Mouse (Mus musculus) myocyte (in vitro differentiated cells): ENCODE data around the gene Arhgap15. TPM values are rescaled to one million over a fixed set of nuclear protein-coding genes. Genes with fewer than 3 reads are reported as not detected.

ENCODE experiments used
- H3K27me3 ChIP-seq: one replicate; pipeline ENCODE4 v1.6.1; 2011; ENCODE audit not compliant: control insufficient read depth, insufficient read depth, insufficient read length
- H3K36me3 ChIP-seq: one replicate; pipeline ENCODE4 v1.6.1; 2011; ENCODE audit not compliant: control insufficient read depth, insufficient read depth
- H3K4me2 ChIP-seq: one replicate; pipeline ENCODE4 v1.6.1; 2011; ENCODE audit warnings: low read depth, control low read depth
- H3K4me3 ChIP-seq: one replicate; pipeline ENCODE4 v1.5.1; 2011; ENCODE audit warnings: mild to moderate bottlenecking, control low read depth, moderate library complexity
- H3K79me2 ChIP-seq: one replicate; pipeline ENCODE4 v1.6.1; 2011; ENCODE audit not compliant: control insufficient read depth, insufficient read depth
- H3ac ChIP-seq: one replicate; pipeline ENCODE4 v1.6.1; 2011; ENCODE audit not compliant: control insufficient read depth, insufficient read length
- CEBPB ChIP-seq: IDR thresholded peaks from 2 replicates; pipeline ENCODE4 v1.6.1; 2011; ENCODE audit warnings: mild to moderate bottlenecking, moderate library complexity; ENCODE audit not compliant: poor library complexity, insufficient read depth, severe bottlenecking
- E2F4 ChIP-seq: IDR thresholded peaks from one replicate; pipeline ENCODE4 v1.6.1; 2011; ENCODE audit warnings: mild to moderate bottlenecking, control low read depth, moderate library complexity; ENCODE audit not compliant: insufficient read depth
- MAX ChIP-seq: IDR thresholded peaks from one replicate; pipeline ENCODE4 v1.6.1; 2011; ENCODE audit warnings: low read depth, mild to moderate bottlenecking, control low read depth
- MYOD1 ChIP-seq, 3 experiments: IDR thresholded peaks; one replicate each; pipeline ENCODE4 v1.6.1; 2011; ENCODE audit warnings: control low read depth in 2 of 3, low read depth in 2 of 3, mild to moderate bottlenecking in 2 of 3, moderate library complexity in 1 of 3; ENCODE audit not compliant: insufficient read length in 2 of 3, control insufficient read depth in 1 of 3
- MYOG ChIP-seq, 3 experiments: IDR thresholded peaks; one replicate each; pipeline ENCODE4 v1.6.1; 2011; ENCODE audit warnings: control low read depth in 2 of 3, low read depth in 2 of 3, mild to moderate bottlenecking in 2 of 3; ENCODE audit not compliant: insufficient read length in 2 of 3, control insufficient read depth in 1 of 3, insufficient read depth in 1 of 3
- POLR2A ChIP-seq: IDR thresholded peaks from one replicate; pipeline ENCODE4 v1.6.1; 2011; ENCODE audit warnings: low read depth, mild to moderate bottlenecking, control low read depth, moderate library complexity; ENCODE audit not compliant: insufficient read length
- POLR2AphosphoS2 ChIP-seq: IDR thresholded peaks from one replicate; pipeline ENCODE4 v1.6.1; 2011; ENCODE audit warnings: low read depth, control low read depth; ENCODE audit not compliant: insufficient read length
- REST ChIP-seq: IDR thresholded peaks from one replicate; pipeline ENCODE4 v1.6.1; 2011; ENCODE audit warnings: mild to moderate bottlenecking, control low read depth, moderate library complexity; ENCODE audit not compliant: insufficient read depth, insufficient read length
- SRF ChIP-seq: IDR thresholded peaks from one replicate; pipeline ENCODE4 v1.6.1; 2011; ENCODE audit warnings: low read depth; ENCODE audit not compliant: control insufficient read depth, insufficient read length
- TCF12 ChIP-seq: IDR thresholded peaks from one replicate; pipeline ENCODE4 v1.6.1; 2011; ENCODE audit warnings: mild to moderate bottlenecking, control low read depth; ENCODE audit not compliant: poor library complexity, insufficient read depth, severe bottlenecking
- TCF3 ChIP-seq: IDR thresholded peaks from one replicate; pipeline ENCODE4 v1.6.1; 2011; ENCODE audit warnings: low read depth, control low read depth; ENCODE audit not compliant: insufficient read length
- USF1 ChIP-seq: IDR thresholded peaks from one replicate; pipeline ENCODE4 v1.6.1; 2011; ENCODE audit warnings: low read depth, mild to moderate bottlenecking, control low read depth, moderate library complexity
- polyA plus RNA-seq: library from polyadenylated mRNA; unstranded; fragments of >200 nt; fragmentation: generic; extraction: Trizol; gene quantifications from one replicate; pipeline ENCODE4 v1.2.1, GENCODE M21; 2012; ENCODE audit warnings: missing spikeins

The Arhgap15 gene
- polyA plus RNA-seq, 1 experiment, result not detected

DNA sequence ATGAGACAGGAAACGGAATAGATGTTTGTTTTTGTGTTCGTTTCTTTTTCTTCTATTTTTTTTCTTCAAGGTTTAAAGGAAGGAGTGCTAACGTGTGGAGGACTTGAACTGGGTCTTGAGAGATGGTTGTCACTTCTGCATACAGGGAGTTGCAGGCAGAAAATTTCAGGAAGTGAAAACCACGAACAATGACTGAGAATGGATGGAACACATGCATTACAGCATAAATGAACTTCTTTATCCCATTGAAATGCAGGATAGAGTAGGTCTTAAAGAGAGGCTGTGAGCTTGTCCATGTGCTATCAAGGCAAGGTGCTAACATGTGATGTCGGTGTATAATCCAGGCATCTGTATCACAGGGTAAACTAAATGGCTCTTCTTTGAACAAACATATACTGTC, 114.1 kb downstream of the Arhgap15 start:
- Histone ChIP-seq H3K36me3 (no peaks in the 10 kb centered on the region), H3K4me2 (no peak overlapping the region), H3ac (no peak overlapping the region), H3K4me3 (no peak overlapping the region), H3K79me2 (no peaks in the 10 kb centered on the region), H3K27me3 (no peaks in the 10 kb centered on the region)
- no peak for TF ChIP-seq E2F4
- no peak for TF ChIP-seq CEBPB
- TF ChIP-seq USF1, result no peak
- TF ChIP-seq MYOD1 (IDR thresholded peaks at IDR 0.05; ENCODE audit: control insufficient read depth in 1 of 3, insufficient read length in 2 of 3, low read depth in 2 of 3), result no peak
- no peak for TF ChIP-seq TCF12
- no peak for TF ChIP-seq TCF3
- no peak for TF ChIP-seq SRF
- no peak for TF ChIP-seq REST
- no peak for TF ChIP-seq POLR2A
- no peak for TF ChIP-seq MAX
- TF ChIP-seq MYOG (IDR thresholded peaks at IDR 0.05; ENCODE audit: control insufficient read depth in 1 of 3, insufficient read depth in 1 of 3, insufficient read length in 2 of 3, low read depth in 2 of 3), result no peak
- TF ChIP-seq POLR2AphosphoS2, result no peak

DNA sequence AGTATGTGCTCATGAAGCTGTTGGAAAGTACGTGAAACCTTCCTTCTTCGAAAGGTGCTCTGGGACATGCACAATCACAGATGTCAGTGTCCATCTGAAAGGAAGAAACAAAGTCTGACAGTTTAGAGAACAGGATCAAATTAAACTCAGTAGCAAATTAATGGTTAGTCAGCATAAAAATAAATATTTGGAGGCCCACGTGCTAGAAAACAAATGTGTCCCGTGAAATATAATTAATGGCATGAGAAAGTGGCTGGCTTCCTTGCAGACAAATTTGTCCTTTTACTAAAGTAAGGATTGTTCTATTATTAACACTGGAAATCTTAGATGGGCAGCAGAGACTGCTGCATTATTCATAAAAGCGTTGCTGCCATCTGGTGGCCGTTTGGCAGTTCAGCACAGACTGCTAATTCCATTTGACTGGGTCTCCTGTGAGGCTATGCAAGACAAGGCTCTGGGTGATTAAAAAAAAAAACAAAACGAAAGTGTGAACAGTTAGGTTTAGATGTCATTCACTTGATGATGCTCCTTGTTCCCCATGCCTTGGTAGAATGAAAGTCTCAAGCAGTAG, 153.9 kb downstream of the Arhgap15 start:
- no peak overlapping the region for H3ac ChIP-seq
- H3K4me2 ChIP-seq, result no peak overlapping the region
- no peak overlapping the region for H3K4me3 ChIP-seq
- no peaks in the 10 kb centered on the region for H3K27me3 ChIP-seq
- H3K79me2 ChIP-seq, result no peaks in the 10 kb centered on the region
- H3K36me3 ChIP-seq, result no peaks in the 10 kb centered on the region
- TF ChIP-seq REST (no peak), E2F4 (no peak), TCF3 (no peak), SRF (no peak), MYOG (IDR thresholded peaks at IDR 0.05; ENCODE audit: control insufficient read depth in 1 of 3, insufficient read depth in 1 of 3, insufficient read length in 2 of 3, low read depth in 2 of 3) (no peak)

DNA sequence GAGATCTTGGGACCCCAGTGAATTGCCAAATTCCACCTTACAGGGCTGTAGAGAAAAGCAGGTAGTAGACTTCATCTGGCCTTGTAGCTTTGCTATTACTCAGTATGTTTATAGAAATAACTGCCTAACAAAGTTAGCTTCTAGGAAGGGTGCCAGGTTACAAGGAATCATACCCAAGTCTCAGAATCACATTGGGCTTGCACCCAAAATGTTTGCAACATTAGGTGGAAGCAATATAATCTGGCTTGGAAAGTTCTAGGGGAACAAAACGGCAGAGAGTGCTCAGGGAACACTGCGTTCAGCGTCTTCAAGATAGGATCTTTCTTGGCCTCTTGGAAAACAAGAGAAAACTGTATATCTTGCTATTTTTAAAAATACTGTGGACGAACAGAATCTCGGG, 158.9 kb downstream of the Arhgap15 start:
- no peaks in the 10 kb centered on the region for H3K36me3 ChIP-seq
- TF ChIP-seq USF1, result no peak
- no peak for TF ChIP-seq REST
- no peak for TF ChIP-seq TCF3
- TF ChIP-seq E2F4, result no peak
- H3K27me3 ChIP-seq, result no peaks in the 10 kb centered on the region
- no peak overlapping the region for H3K4me2 ChIP-seq
- H3K4me3 ChIP-seq, result no peak overlapping the region
- H3ac ChIP-seq, result no peak overlapping the region
- H3K79me2 ChIP-seq, result no peaks in the 10 kb centered on the region

DNA sequence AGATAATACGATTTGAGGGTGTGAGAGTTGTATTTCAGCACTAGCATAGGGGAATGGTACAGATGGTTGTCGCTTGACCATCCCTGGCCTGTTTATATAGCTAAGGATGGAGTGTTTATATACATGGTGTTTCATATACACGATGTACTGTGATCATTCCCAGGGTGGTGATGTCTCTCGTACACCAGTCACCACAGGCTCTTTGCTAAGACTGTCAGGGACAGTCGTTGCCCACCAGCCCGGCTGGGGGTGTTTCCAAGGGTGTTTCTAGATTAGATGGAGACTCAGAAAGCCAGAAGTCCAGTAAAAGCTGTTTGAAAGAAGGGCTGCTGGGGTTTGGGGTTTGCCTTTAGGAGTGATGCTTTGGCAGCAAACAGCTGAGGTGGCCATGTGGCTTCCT, 165.5 kb downstream of the Arhgap15 start:
- Histone ChIP-seq H3K4me3 (no peak overlapping the region), H3K4me2 (no peak overlapping the region), H3ac (no peak overlapping the region), H3K79me2 (no peaks in the 10 kb centered on the region), H3K27me3 (no peaks in the 10 kb centered on the region), H3K36me3 (no peaks in the 10 kb centered on the region)
- TF ChIP-seq MYOG (IDR thresholded peaks at IDR 0.05; ENCODE audit: control insufficient read depth in 1 of 3, insufficient read depth in 1 of 3, insufficient read length in 2 of 3, low read depth in 2 of 3), result no peak
- no peak for TF ChIP-seq SRF
- TF ChIP-seq MYOD1 (IDR thresholded peaks at IDR 0.05; ENCODE audit: control insufficient read depth in 1 of 3, insufficient read length in 2 of 3, low read depth in 2 of 3), result no peak
- no peak for TF ChIP-seq POLR2AphosphoS2
- TF ChIP-seq E2F4, result no peak
- no peak for TF ChIP-seq POLR2A
- no peak for TF ChIP-seq USF1
- no peak for TF ChIP-seq TCF12

DNA sequence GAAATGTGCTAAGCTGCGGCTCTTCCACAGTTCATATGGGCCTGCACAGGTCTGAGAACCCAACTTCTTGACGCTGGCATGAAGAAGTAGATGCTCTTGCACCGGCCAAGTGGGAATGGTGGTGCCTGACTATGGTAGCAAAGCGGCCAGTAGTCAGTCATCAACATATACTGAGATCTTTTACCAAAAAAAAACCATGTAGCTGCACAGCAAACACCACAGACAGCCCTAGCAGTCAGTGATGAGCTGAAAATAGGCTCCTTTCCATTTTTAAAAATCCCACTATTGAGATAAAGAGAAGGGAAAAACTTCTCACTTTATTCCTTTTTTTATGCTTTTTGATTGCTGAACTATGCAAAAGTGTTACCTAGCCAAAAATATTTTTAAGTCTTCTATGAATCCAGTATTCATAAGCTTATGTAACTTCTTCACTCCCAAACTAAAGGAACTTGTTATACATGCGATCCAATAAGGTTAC, 175.3 kb downstream of the Arhgap15 start:
- Histone ChIP-seq H3K4me2 (no peak overlapping the region), H3ac (no peak overlapping the region), H3K27me3 (no peaks in the 10 kb centered on the region), H3K36me3 (no peaks in the 10 kb centered on the region), H3K4me3 (no peak overlapping the region), H3K79me2 (no peaks in the 10 kb centered on the region)
- no peak for TF ChIP-seq TCF3
- TF ChIP-seq POLR2A, result no peak
- no peak for TF ChIP-seq POLR2AphosphoS2
- no peak for TF ChIP-seq SRF
- TF ChIP-seq REST, result no peak
- TF ChIP-seq E2F4, result no peak
